10 mouse cellular contexts compared by ENCODE assay signal in the genomic region with DNA sequence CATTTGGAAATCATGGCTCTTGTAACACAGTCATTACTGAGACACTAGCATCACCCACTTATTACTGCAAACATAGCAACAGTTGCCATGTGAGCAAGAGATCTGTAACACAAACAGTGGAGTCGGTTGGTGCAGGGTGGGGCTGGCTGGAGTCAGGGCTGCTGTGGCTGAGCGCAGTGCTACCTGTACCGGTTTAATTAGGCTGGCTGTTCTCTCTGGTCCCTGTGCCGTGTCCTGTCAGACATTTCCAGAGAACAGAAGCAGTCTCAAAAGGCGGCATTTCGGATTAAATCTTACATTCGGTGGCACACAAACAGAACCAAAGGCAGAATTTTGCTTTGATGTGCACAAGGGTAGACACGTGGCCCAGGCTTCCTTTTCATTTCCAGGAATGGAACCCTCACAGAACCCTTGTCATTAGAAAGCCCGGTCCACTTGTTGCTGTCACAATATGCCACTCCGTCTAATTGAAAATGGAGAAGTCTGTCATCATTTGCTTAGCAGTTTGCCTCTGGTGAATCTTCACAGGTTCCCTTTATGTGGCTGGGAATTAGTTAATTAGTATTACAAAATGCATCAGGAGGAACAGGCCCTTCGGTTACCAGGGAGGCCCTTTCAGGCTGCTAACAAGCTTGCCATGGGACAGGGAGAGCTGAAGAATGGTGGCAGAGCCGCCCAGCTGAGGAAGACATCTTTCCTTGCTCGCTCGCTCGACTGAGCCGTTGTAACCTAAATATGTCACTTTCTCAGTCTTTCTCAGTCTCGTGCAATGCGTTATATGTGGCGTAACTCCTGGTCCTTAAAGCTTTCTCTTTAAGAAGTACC.
DNase-seq lines count a peak whose midpoint lies in the region; ATAC-seq lines count a peak whose summit lies in the region.
"Had no signal": no experiment of that assay in that cellular context is flagged by ENCODE, and none has a peak within 500 bp of the region (broad histone marks: within the 10 kb centered on the region; RNA-seq: fewer than 3 reads in every experiment).

No protein-coding gene starts in this region.

- no peaks in the 10 kb centered on the region for H3K27me3 ChIP-seq in midbrain, embryonic 13.5 days
- H3K27me3 ChIP-seq: CH12.LX had no signal

- peak; percentile 93 for DNase-seq in heart, adult 11 months
- DNase-seq in heart, postnatal 25 days (ENCODE audit: low spot score) = no peak
- DNase-seq in heart, adult 8-10 months (ENCODE audit: low spot score) = peak; percentile 35
- DNase-seq in layer of hippocampus, adult 18-20 months (ENCODE audit: low spot score in 2 of 2) = peak; percentile 62 to 79
- DNase-seq in gastrocnemius, adult 8-10 months (ENCODE audit: low spot score in 2 of 2) = no peak
- no peak for DNase-seq in ovary, postnatal 14 days (ENCODE audit: low spot score)

- ATAC-seq in midbrain, embryonic 13.5 days = peak; percentile 94
- no peak for ATAC-seq in megakaryocyte, adult 5-6 weeks (ENCODE audit: poor library complexity, severe bottlenecking)

- WGBS in midbrain, embryonic 13.5 days = 15% methylated on average over 19 of the region's 19 CpGs

- no peaks in the 10 kb centered on the region for H3K9me3 ChIP-seq in midbrain, embryonic 13.5 days

- peak overlapping the region; percentile 31 for H3K4me3 ChIP-seq in midbrain, embryonic 13.5 days (replicated peaks)
- H3K4me3 ChIP-seq: erythroblast, embryonic 14.5 days had no signal

- intact Hi-C loops in heart, postnatal 25 days (cut with DNase I) = no loop called here

- peak overlapping the region; percentile 55 for H3K9ac ChIP-seq in midbrain, embryonic 13.5 days (replicated peaks)

- H3K4me1 ChIP-seq in midbrain, embryonic 13.5 days (replicated peaks) = peaks cover 22% of the 10 kb centered on the region

- peak overlapping the region; percentile 52 for H3K4me2 ChIP-seq in midbrain, embryonic 13.5 days (replicated peaks)

- peak overlapping the region; percentile 80 for H3K27ac ChIP-seq in midbrain, embryonic 13.5 days

- H3K36me3 ChIP-seq in midbrain, embryonic 13.5 days = no peaks in the 10 kb centered on the region

Comparison
In these comparisons a context has a peak if more than half of its experiments do, and no peak if none do; other contexts are left out.
1. DNase-seq: peak in heart, adult 11 months (single experiment), heart, adult 8-10 months (single experiment) and layer of hippocampus, adult 18-20 months (2 of 2); none in heart, postnatal 25 days (single experiment), gastrocnemius, adult 8-10 months (0 of 2) and ovary, postnatal 14 days (single experiment).